Comparison of ENCODE assay signal across 11 mouse cellular contexts in the genomic region with DNA sequence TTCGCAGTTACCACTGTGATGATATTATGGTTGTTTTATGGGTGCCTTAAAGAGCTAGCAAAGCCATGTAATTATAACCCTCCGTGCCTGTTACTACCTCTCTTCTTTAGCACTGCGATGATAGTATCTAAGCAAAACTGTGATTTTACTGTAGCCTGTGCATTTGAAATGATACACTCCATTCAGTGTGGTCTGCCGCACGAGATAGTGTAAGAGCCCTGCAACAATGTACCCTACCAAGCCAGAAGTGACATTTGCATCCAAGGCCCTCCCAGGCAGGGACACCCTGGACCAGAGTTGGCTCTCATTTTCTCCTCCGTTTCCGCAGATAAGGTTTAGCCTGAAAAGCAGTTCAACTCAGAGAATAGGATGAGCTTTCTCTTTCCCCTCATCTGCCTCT. TPM values are rescaled to one million over a fixed set of nuclear protein-coding genes. Genes with fewer than 3 reads are reported as not detected.
DNase-seq lines count a peak whose midpoint lies in the region; ATAC-seq and TF ChIP-seq lines count a peak whose summit lies in the region.
"Had no signal": no experiment of that assay in that cellular context is flagged by ENCODE, and none has a peak within 500 bp of the region (broad histone marks: within the 10 kb centered on the region; RNA-seq: fewer than 3 reads in every experiment).

No protein-coding gene starts in this region.

- peaks cover 4% of the 10 kb centered on the region for H3K27me3 ChIP-seq in kidney, embryonic 14.5 days (ENCODE audit: control insufficient read depth, insufficient read depth, low read length)
- H3K27me3 ChIP-seq in stomach, embryonic 14.5 days (ENCODE audit: control insufficient read depth, insufficient read depth, low read length), result peaks cover 6% of the 10 kb centered on the region; the same call in 1 of the 2 replicates
- no peaks in the 10 kb centered on the region for H3K27me3 ChIP-seq in stomach, postnatal 0 days (ENCODE audit: control insufficient read depth, insufficient read depth, low read length)
- peaks cover 35% of the 10 kb centered on the region for H3K27me3 ChIP-seq in heart, embryonic 15.5 days
- no peaks in the 10 kb centered on the region for H3K27me3 ChIP-seq in stomach, embryonic 16.5 days (ENCODE audit: control insufficient read depth, insufficient read depth, low read length)
- H3K27me3 ChIP-seq in intestine, postnatal 0 days (replicated peaks; ENCODE audit: control insufficient read depth, insufficient read depth, low read length), result peaks cover 7% of the 10 kb centered on the region; the same call in 1 of the 2 replicates

- TF ChIP-seq CTCF in stomach, postnatal 0 days (IDR thresholded peaks at IDR 0.05; ENCODE audit: low read depth), result no peak
- no peak for TF ChIP-seq CTCF in intestine, postnatal 0 days (IDR thresholded peaks at IDR 0.05; ENCODE audit: low read depth)

- no peaks in the 10 kb centered on the region for H3K4me1 ChIP-seq in kidney, embryonic 14.5 days (ENCODE audit: control insufficient read depth, insufficient read depth, low read length)
- H3K4me1 ChIP-seq in stomach, embryonic 14.5 days (ENCODE audit: control insufficient read depth, insufficient read depth, low read length), result 0 out of 2 replicates have a peak, but pooled peaks cover 4% of the 10 kb centered on the region
- no peaks in the 10 kb centered on the region for H3K4me1 ChIP-seq in stomach, postnatal 0 days (replicated peaks; ENCODE audit: control insufficient read depth, insufficient read depth)
- H3K4me1 ChIP-seq in heart, embryonic 15.5 days (replicated peaks), result peaks cover 14% of the 10 kb centered on the region
- H3K4me1 ChIP-seq in stomach, embryonic 16.5 days (ENCODE audit: control insufficient read depth, insufficient read depth, low read length), result peaks cover 3% of the 10 kb centered on the region; the same call in 1 of the 2 replicates
- H3K4me1 ChIP-seq in intestine, postnatal 0 days (replicated peaks; ENCODE audit: control insufficient read depth, insufficient read depth, low read length), result no peaks in the 10 kb centered on the region; the same call in 1 of the 2 replicates

- no peak for DNase-seq in kidney, adult 11 months
- no peak for DNase-seq in stomach, postnatal 0 days (ENCODE audit: low spot score)
- DNase-seq in right cerebral cortex, postnatal 4 days, result no peak
- DNase-seq: cerebellum, adult 9-10 months had no signal

- H3K9ac ChIP-seq in kidney, embryonic 14.5 days (ENCODE audit: low read depth, low read length), result no peak overlapping the region
- H3K9ac ChIP-seq in stomach, embryonic 14.5 days (replicated peaks; ENCODE audit: low read depth, low read length), result no peak overlapping the region
- no peak overlapping the region for H3K9ac ChIP-seq in stomach, postnatal 0 days (ENCODE audit: low read length)
- no peak overlapping the region for H3K9ac ChIP-seq in heart, embryonic 15.5 days
- H3K9ac ChIP-seq in stomach, embryonic 16.5 days (ENCODE audit: low read length), result no peak overlapping the region
- no peak overlapping the region for H3K9ac ChIP-seq in intestine, postnatal 0 days (ENCODE audit: low read depth, low read length)

- ATAC-seq in kidney, embryonic 14.5 days (ENCODE audit: low FRiP score, low TSS enrichment), result no peak
- ATAC-seq in stomach, embryonic 14.5 days (ENCODE audit: insufficient number of reproducible peaks, insufficient read depth, low FRiP score, low read depth), result no peak
- no peak for ATAC-seq in stomach, postnatal 0 days (ENCODE audit: low FRiP score, low TSS enrichment)
- no peak for ATAC-seq in heart, embryonic 15.5 days (replicated peaks; ENCODE audit: insufficient number of reproducible peaks, insufficient read depth, low FRiP score, low read depth)
- ATAC-seq in stomach, embryonic 16.5 days (ENCODE audit: insufficient read depth, low FRiP score), result no peak
- no peak for ATAC-seq in intestine, postnatal 0 days

- H3K9me3 ChIP-seq in kidney, embryonic 14.5 days (ENCODE audit: control insufficient read depth, low read length), result no peaks in the 10 kb centered on the region
- H3K9me3 ChIP-seq in stomach, embryonic 14.5 days (ENCODE audit: control insufficient read depth, low read depth, low read length), result no peaks in the 10 kb centered on the region
- H3K9me3 ChIP-seq in stomach, postnatal 0 days (ENCODE audit: control insufficient read depth, low read length), result no peaks in the 10 kb centered on the region
- H3K9me3 ChIP-seq in heart, embryonic 15.5 days (replicated peaks), result no peaks in the 10 kb centered on the region
- no peaks in the 10 kb centered on the region for H3K9me3 ChIP-seq in stomach, embryonic 16.5 days (replicated peaks; ENCODE audit: control insufficient read depth, low read length)
- no peaks in the 10 kb centered on the region for H3K9me3 ChIP-seq in intestine, postnatal 0 days (ENCODE audit: control insufficient read depth)
- H3K9me3 ChIP-seq: neural tube, embryonic 12.5 days had no signal

- H3K4me3 ChIP-seq in kidney, embryonic 14.5 days (ENCODE audit: low read length), result no peak overlapping the region
- H3K4me3 ChIP-seq in stomach, embryonic 14.5 days (ENCODE audit: low read depth, low read length), result no peak overlapping the region
- no peak overlapping the region for H3K4me3 ChIP-seq in stomach, postnatal 0 days (ENCODE audit: low read depth, low read length)
- H3K4me3 ChIP-seq in heart, embryonic 15.5 days, result peak overlapping the region; percentile 51; the same call in 1 of the 2 replicates
- H3K4me3 ChIP-seq in stomach, embryonic 16.5 days (replicated peaks; ENCODE audit: low read length), result no peak overlapping the region
- H3K4me3 ChIP-seq in intestine, postnatal 0 days (ENCODE audit: low read depth, low read length), result no peak overlapping the region

- H3K27ac ChIP-seq in kidney, embryonic 14.5 days (ENCODE audit: low read depth, low read length), result no peak overlapping the region
- H3K27ac ChIP-seq in stomach, embryonic 14.5 days (ENCODE audit: low read length), result no peak overlapping the region
- H3K27ac ChIP-seq in stomach, postnatal 0 days (replicated peaks), result no peak overlapping the region
- H3K27ac ChIP-seq in heart, embryonic 15.5 days, result no peak overlapping the region
- no peak overlapping the region for H3K27ac ChIP-seq in stomach, embryonic 16.5 days (ENCODE audit: low read length)
- no peak overlapping the region for H3K27ac ChIP-seq in intestine, postnatal 0 days (ENCODE audit: low read depth, low read length)
- H3K27ac ChIP-seq: macrophage; neural tube, embryonic 12.5 days had no signal

- H3K4me2 ChIP-seq in kidney, embryonic 14.5 days (replicated peaks; ENCODE audit: low read depth, low read length), result peak overlapping the region; percentile 82
- peak overlapping the region; percentile 67; the same call in 1 of the 2 replicates for H3K4me2 ChIP-seq in stomach, embryonic 14.5 days (replicated peaks; ENCODE audit: low read depth, low read length)
- no peak overlapping the region; the same call in 1 of the 2 replicates for H3K4me2 ChIP-seq in stomach, postnatal 0 days (replicated peaks; ENCODE audit: low read depth)
- H3K4me2 ChIP-seq in heart, embryonic 15.5 days, result peak overlapping the region; percentile 89; the same call in 1 of the 2 replicates
- peak overlapping the region; percentile 72; the same call in 1 of the 2 replicates for H3K4me2 ChIP-seq in stomach, embryonic 16.5 days (ENCODE audit: low read depth, low read length)
- H3K4me2 ChIP-seq in intestine, postnatal 0 days (replicated peaks; ENCODE audit: low read depth), result no peak overlapping the region

- no peaks in the 10 kb centered on the region for H3K36me3 ChIP-seq in kidney, embryonic 14.5 days (ENCODE audit: control insufficient read depth, insufficient read depth, low read length)
- H3K36me3 ChIP-seq in stomach, embryonic 14.5 days (ENCODE audit: control insufficient read depth, insufficient read depth, low read length), result no peaks in the 10 kb centered on the region
- H3K36me3 ChIP-seq in stomach, postnatal 0 days (ENCODE audit: control insufficient read depth, insufficient read depth, low read length), result no peaks in the 10 kb centered on the region
- no peaks in the 10 kb centered on the region for H3K36me3 ChIP-seq in heart, embryonic 15.5 days
- H3K36me3 ChIP-seq in stomach, embryonic 16.5 days (ENCODE audit: control insufficient read depth, insufficient read depth, low read length), result no peaks in the 10 kb centered on the region
- H3K36me3 ChIP-seq in intestine, postnatal 0 days (ENCODE audit: control insufficient read depth, insufficient read depth), result no peaks in the 10 kb centered on the region
- H3K36me3 ChIP-seq: neural tube, embryonic 12.5 days had no signal

- no peak for TF ChIP-seq EP300 in stomach, postnatal 0 days (optimal IDR thresholded peaks at IDR 0.05)

- 76% methylated on average over 7 of the region's 7 CpGs for WGBS in kidney, embryonic 14.5 days
- WGBS in stomach, embryonic 14.5 days, result 75% methylated on average over 7 of the region's 7 CpGs
- 82% methylated on average over 7 of the region's 7 CpGs for WGBS in stomach, postnatal 0 days
- WGBS in heart, embryonic 15.5 days, result 64% methylated on average over 7 of the region's 7 CpGs
- WGBS in stomach, embryonic 16.5 days, result 79% methylated on average over 7 of the region's 7 CpGs
- WGBS in intestine, postnatal 0 days, result 78% methylated on average over 7 of the region's 7 CpGs

RNA-seq across cellular contexts. Expression of gene Col4a4, which starts 0.7 kb away (rescaled TPM):
- 0.56 and 1.0 TPM in 2 replicates for polyA plus RNA-seq in kidney, embryonic 14.5 days (2014; fragmentation: Nextera tagmentation; extraction: Ambion mirVana)
- polyA plus RNA-seq in stomach, embryonic 14.5 days (2014; fragmentation: Nextera tagmentation; extraction: Ambion mirVana), result 0.76 and 0.90 TPM in 2 replicates
- polyA plus RNA-seq in stomach, postnatal 0 days (2015; fragmentation: Nextera tagmentation; extraction: Ambion mirVana), result 0.31 and 0.61 TPM in 2 replicates
- 0.92 and 0.96 TPM in 2 replicates for polyA plus RNA-seq in heart, embryonic 15.5 days (2015; fragmentation: Nextera tagmentation; extraction: Ambion mirVana)
- 0.61 and 0.67 TPM in 2 replicates for polyA plus RNA-seq in stomach, embryonic 16.5 days (2015; fragmentation: Nextera tagmentation; extraction: Ambion mirVana)
- 0.10 and 0.16 TPM in 2 replicates for polyA plus RNA-seq in intestine, postnatal 0 days (2015; fragmentation: Nextera tagmentation; extraction: Ambion mirVana)
- polyA plus RNA-seq: macrophage had no signal

RNA-seq across cellular contexts. Expression of gene Col4a3, which starts 0.7 kb away (rescaled TPM):
- polyA plus RNA-seq in kidney, embryonic 14.5 days (2014; fragmentation: Nextera tagmentation; extraction: Ambion mirVana), result 0.67 and 1.2 TPM in 2 replicates
- polyA plus RNA-seq in stomach, embryonic 14.5 days (2014; fragmentation: Nextera tagmentation; extraction: Ambion mirVana), result 0.71 TPM in 2 replicates
- 0.36 and 0.42 TPM in 2 replicates for polyA plus RNA-seq in stomach, postnatal 0 days (2015; fragmentation: Nextera tagmentation; extraction: Ambion mirVana)
- 0.74 and 0.76 TPM in 2 replicates for polyA plus RNA-seq in heart, embryonic 15.5 days (2015; fragmentation: Nextera tagmentation; extraction: Ambion mirVana)
- 0.47 and 0.63 TPM in 2 replicates for polyA plus RNA-seq in stomach, embryonic 16.5 days (2015; fragmentation: Nextera tagmentation; extraction: Ambion mirVana)
- polyA plus RNA-seq in intestine, postnatal 0 days (2015; fragmentation: Nextera tagmentation; extraction: Ambion mirVana), result 0.41 and 0.42 TPM in 2 replicates
- polyA plus RNA-seq: macrophage had no signal

Comparison
In these comparisons a context has a peak if more than half of its experiments do, and no peak if none do; other contexts are left out.
1. H3K4me2 ChIP-seq: peak in kidney, embryonic 14.5 days (single experiment), stomach, embryonic 14.5 days (single experiment), heart, embryonic 15.5 days (single experiment) and stomach, embryonic 16.5 days (single experiment); none in stomach, postnatal 0 days (single experiment) and intestine, postnatal 0 days (single experiment).